Mouse (Mus musculus) splenic B cell, adult 2 months (primary cell): ENCODE results near the gene Osbpl5.

Source experiments
- DNase-seq: peaks from one replicate; pipeline ENCODE4 v3.0.0-alpha.2; 2011; ENCODE audit warnings: low read depth, low spot score
- H3K27me3 ChIP-seq: 2 replicates; pipeline ENCODE4 v1.6.1; 2012; ENCODE audit warnings: mild to moderate bottlenecking, low read length, moderate library complexity, mixed read lengths; ENCODE audit not compliant: control insufficient read depth, poor library complexity, insufficient read depth, severe bottlenecking
- H3K36me3 ChIP-seq: 2 replicates; pipeline ENCODE4 v1.6.1; 2012; ENCODE audit warnings: mild to moderate bottlenecking, low read length, moderate library complexity, mixed read lengths; ENCODE audit not compliant: control insufficient read depth, poor library complexity, insufficient read depth, severe bottlenecking

Gene Osbpl5

GRCm38 (mm10) chr7:143756125-143757026, at the start of gene Osbpl5:
Osbpl5 (minus strand) TSS chr7:143756985.
- DNase-seq, result peak; percentile 9
- no peaks in the 10 kb centered on the region for H3K36me3 ChIP-seq

DNA sequence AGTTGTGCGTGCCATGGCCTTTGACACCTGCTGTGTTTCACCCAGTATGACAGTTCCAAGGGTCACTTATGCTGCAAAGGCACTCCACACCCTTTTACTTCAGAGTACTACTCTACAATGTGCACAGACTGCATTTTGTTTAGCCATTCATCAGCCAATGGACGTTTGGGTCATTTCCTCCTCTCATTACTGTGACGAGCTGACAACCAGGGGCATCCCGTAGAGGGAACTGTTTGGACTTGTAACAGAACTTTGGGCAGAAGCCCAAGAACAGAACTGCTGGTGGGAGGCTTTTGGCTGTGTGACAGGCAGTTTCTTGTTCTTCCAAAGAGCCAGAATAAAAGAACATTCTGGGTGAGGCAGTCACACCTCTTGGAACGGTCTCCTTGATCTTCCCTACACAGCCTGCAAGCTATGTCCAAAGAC, 48.4 kb upstream of the Osbpl5 start:
- DNase-seq, result no peak
- H3K27me3 ChIP-seq, result no peaks in the 10 kb centered on the region
- peaks cover 6% of the 10 kb centered on the region for H3K36me3 ChIP-seq

More at GRCm38 (mm10) chr7:143756125-143757026, at the start of gene Osbpl5:
- no peaks in the 10 kb centered on the region for H3K27me3 ChIP-seq

DNA sequence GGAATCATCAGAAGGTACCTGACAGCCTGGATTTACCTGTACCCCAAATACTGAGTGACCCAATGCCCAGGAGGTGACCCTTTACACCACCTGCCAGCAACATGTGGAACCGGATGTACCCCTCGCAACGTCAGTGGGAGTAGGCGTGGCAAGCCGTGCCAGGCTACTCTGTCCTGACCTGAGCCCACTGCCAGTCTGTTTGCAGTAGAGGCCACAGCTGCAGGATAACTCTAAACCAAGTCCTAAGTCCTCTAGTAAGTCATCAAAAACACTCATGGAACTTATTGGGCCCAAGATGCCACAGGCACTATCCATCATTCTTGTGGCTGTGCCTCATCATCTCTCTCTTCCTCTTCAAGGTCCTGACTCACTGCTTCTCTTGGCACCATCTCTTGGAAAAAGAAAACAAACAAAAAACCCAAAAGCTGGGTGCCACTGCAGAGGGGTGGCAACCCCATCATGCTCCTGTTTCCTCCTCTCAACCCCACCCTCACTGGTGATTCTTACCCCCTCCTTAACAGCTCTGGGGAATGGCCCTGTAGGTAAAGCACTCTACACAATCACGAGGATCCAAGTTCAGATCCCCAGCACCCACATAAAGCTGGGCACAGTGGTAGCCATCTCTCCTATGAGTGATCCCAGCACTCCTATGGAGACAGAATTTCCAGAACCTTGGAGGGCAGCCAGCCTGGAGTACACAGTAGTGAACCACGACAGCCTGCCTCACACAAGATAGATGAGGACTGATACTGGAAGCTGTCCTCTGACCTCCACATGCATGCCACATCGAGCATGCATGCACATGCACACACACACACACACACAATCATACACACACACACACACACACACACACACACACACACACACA, 44.6 kb upstream of the Osbpl5 start:
- Histone ChIP-seq H3K27me3 (no peaks in the 10 kb centered on the region), H3K36me3 (peaks cover 10% of the 10 kb centered on the region)
- no peak for DNase-seq

GRCm38 (mm10) chr7:143800770-143801169, 44.0 kb upstream of the Osbpl5 start:
- peaks cover 10% of the 10 kb centered on the region for H3K36me3 ChIP-seq
- no peak for DNase-seq
- no peaks in the 10 kb centered on the region for H3K27me3 ChIP-seq

- DNase-seq, result no peak
- no peaks in the 10 kb centered on the region for H3K27me3 ChIP-seq
- peaks cover 10% of the 10 kb centered on the region for H3K36me3 ChIP-seq
These were observed 42.0 kb upstream of the Osbpl5 start for GRCm38 (mm10) chr7:143798783-143799182.

GRCm38 (mm10) chr7:143793121-143793520, 36.3 kb upstream of the Osbpl5 start:
- Histone ChIP-seq H3K36me3 (no peaks in the 10 kb centered on the region; the same call in none of the 2 replicates), H3K27me3 (no peaks in the 10 kb centered on the region)
- DNase-seq, result peak; percentile 87

DNA sequence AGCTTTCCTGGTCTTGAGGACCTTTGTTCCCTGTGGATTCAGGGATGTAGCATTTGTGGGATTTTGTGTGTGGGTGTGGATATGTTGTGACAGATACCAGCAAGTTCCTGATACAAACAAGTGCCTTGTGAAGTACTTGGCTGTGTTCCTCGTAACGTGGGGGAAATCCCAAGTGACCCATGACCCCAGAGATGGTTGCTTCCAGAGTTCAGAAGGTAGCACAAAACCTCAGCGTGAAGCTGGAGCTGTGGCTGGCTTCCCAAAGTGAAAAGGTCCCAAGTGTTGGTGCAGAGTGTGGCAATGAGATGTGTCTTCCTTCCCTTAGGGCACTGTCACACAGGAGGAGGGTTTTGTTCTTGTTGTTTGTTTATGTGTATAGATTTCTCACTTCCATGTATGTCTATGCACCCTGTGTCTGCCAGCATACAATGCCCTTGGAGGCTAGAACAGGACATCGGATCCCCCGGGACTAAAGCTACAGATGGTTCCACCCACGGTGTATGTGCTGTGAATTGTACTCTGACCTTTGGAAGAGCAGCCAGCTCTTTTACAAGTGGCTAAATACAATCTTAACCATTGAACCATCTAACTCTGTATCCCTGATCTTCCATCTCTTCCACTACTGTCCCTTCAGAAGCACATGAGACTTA, 35.7 kb upstream of the Osbpl5 start:
- no peaks in the 10 kb centered on the region for H3K27me3 ChIP-seq
- H3K36me3 ChIP-seq, result no peaks in the 10 kb centered on the region; the same call in none of the 2 replicates
- no peak for DNase-seq

- DNase-seq, result peak; percentile 69
- no peaks in the 10 kb centered on the region for H3K27me3 ChIP-seq
- no peaks in the 10 kb centered on the region for H3K36me3 ChIP-seq
These were observed 27.4 kb upstream of the Osbpl5 start, which contains the start of gene Mrgpre for GRCm38 (mm10) chr7:143783996-143784829. Mrgpre (minus strand) TSS chr7:143784500.

DNA sequence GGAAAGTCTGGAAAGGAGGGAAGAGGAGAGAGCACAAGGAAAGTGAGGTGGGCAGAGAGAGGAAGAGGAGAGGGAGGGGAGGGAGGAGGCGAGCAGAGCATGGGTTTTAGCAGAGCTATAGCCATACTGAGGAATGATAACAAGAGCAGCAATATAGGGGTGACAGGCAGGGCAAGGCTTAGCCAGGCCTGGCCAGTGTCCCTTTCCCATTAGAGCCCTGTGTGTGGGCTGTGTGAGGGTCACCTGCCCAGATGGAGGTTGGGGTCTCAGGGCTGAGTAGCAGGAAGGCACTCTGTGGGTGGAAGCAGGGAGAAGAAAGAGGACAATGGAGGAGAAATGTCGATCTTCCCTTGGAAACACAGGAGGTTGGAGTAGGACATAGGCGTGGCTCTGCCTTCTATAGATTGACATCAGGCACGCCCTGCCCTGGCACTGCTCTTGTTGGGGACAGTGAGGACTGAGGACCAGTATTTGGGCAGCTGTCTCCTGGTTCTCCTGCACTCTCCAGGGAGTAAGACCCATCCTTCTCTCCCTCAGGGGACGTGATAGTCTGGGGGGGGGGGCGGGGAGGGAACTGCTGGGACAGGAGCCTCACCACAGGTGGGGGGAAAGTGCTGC, 26.7 kb upstream of the Osbpl5 start:
- no peak for DNase-seq
- Histone ChIP-seq H3K36me3 (no peaks in the 10 kb centered on the region), H3K27me3 (no peaks in the 10 kb centered on the region)

DNA sequence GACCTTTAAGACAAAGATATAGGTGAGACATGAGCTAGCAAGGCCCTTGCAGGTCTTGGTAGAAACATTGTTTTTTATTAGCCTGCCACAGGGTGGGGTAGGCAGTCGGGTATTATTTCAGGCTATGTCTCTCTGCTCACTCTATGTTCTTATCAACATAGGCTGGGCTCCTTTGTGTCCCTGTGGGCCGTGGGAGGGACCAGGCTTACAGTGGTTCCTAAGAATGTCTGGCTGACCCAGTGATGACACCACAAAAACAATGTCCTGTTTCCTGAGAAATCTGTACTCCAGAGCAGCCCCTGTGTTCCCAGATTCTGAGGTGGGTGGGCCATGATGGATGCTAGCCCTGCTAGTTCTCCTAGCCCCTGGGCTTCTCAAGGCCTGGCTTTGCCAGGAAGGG, 20.6 kb upstream of the Osbpl5 start:
- Histone ChIP-seq H3K36me3 (no peaks in the 10 kb centered on the region), H3K27me3 (no peaks in the 10 kb centered on the region)
- no peak for DNase-seq

GRCm38 (mm10) chr7:143776137-143776536, 19.4 kb upstream of the Osbpl5 start:
- H3K27me3 ChIP-seq, result no peaks in the 10 kb centered on the region
- H3K36me3 ChIP-seq, result no peaks in the 10 kb centered on the region
- DNase-seq, result no peak

- H3K27me3 ChIP-seq, result no peaks in the 10 kb centered on the region
- no peak for DNase-seq
- H3K36me3 ChIP-seq, result no peaks in the 10 kb centered on the region
These were observed 12.7 kb upstream of the Osbpl5 start for GRCm38 (mm10) chr7:143769461-143769860.

GRCm38 (mm10) chr7:143768267-143768666, 11.5 kb upstream of the Osbpl5 start:
- Histone ChIP-seq H3K36me3 (no peaks in the 10 kb centered on the region), H3K27me3 (no peaks in the 10 kb centered on the region)
- no peak for DNase-seq
